ENCODE assay signal across 14 mouse cellular contexts in genomic region chr12:105438259-105438658, GRCm38 (mm10). TPM values are rescaled to one million over a fixed set of nuclear protein-coding genes. Genes with fewer than 3 reads are reported as not detected.
DNase-seq lines count a peak whose midpoint lies in the region; ATAC-seq and TF ChIP-seq lines count a peak whose summit lies in the region.
"Had no signal": no experiment of that assay in that cellular context is flagged by ENCODE, and none has a peak within 500 bp of the region (broad histone marks: within the 10 kb centered on the region; RNA-seq: fewer than 3 reads in every experiment).

No protein-coding gene starts in this region.

- no peak for DNase-seq in frontal cortex, postnatal 14 days (ENCODE audit: low spot score in 2 of 2)
- DNase-seq in layer of hippocampus, adult 2 months (ENCODE audit: low spot score in 2 of 2), result peak in 1 of 2 experiments; percentile 63
- no peak for DNase-seq in layer of hippocampus, postnatal 10 days (ENCODE audit: low spot score in 2 of 2)
- no peak for DNase-seq in midbrain, postnatal 0 days (ENCODE audit: low spot score)
- no peak for DNase-seq in midbrain, embryonic 11.5 days (ENCODE audit: low spot score, missing footprints)
- DNase-seq in telencephalon, adult 2 months (ENCODE audit: low read depth, low spot score), result peak; percentile 71
- DNase-seq: adrenal gland, adult 8-10 months; cerebellum, adult 9-10 months; gastrocnemius, postnatal 25 days had no signal

- no peaks in the 10 kb centered on the region for H3K4me1 ChIP-seq in midbrain, postnatal 0 days (ENCODE audit: insufficient read depth, low read length)
- no peaks in the 10 kb centered on the region for H3K4me1 ChIP-seq in midbrain, embryonic 11.5 days (ENCODE audit: control insufficient read depth, insufficient read depth, low read length)
- H3K4me1 ChIP-seq: heart, embryonic 10.5 days; midbrain, embryonic 15.5 days; neural tube, embryonic 12.5 days had no signal

- H3K36me3 ChIP-seq in midbrain, postnatal 0 days (ENCODE audit: insufficient read depth, low read length), result no peaks in the 10 kb centered on the region
- no peaks in the 10 kb centered on the region for H3K36me3 ChIP-seq in midbrain, embryonic 11.5 days (ENCODE audit: control insufficient read depth, insufficient read depth, low read length)
- H3K36me3 ChIP-seq: G1E; heart, embryonic 10.5 days; midbrain, embryonic 15.5 days; neural tube, embryonic 12.5 days had no signal

- no peaks in the 10 kb centered on the region for H3K27me3 ChIP-seq in midbrain, postnatal 0 days (ENCODE audit: insufficient read depth, low read length)
- no peaks in the 10 kb centered on the region for H3K27me3 ChIP-seq in midbrain, embryonic 11.5 days (ENCODE audit: control insufficient read depth, insufficient read depth, low read length)
- H3K27me3 ChIP-seq: midbrain, embryonic 15.5 days; neural tube, embryonic 12.5 days had no signal

- WGBS in midbrain, postnatal 0 days, result 41% methylated on average over 5 of the region's 5 CpGs
- 66% methylated on average over 5 of the region's 5 CpGs for WGBS in midbrain, embryonic 11.5 days

- TF ChIP-seq CTCF in layer of hippocampus, adult 2 months (conservative IDR thresholded peaks at IDR 0.05), result peak; percentile 34
- TF ChIP-seq CTCF in midbrain, postnatal 0 days (IDR thresholded peaks at IDR 0.05), result no peak

- H3K4me3 ChIP-seq in layer of hippocampus, adult 2 months, result no peak overlapping the region
- no peak overlapping the region for H3K4me3 ChIP-seq in midbrain, postnatal 0 days (ENCODE audit: low read depth, low read length)
- no peak overlapping the region for H3K4me3 ChIP-seq in midbrain, embryonic 11.5 days (ENCODE audit: low read depth, low read length)
- H3K4me3 ChIP-seq: heart, embryonic 10.5 days; midbrain, embryonic 15.5 days; neural tube, embryonic 12.5 days had no signal

- no peak overlapping the region for H3K9ac ChIP-seq in midbrain, postnatal 0 days (replicated peaks; ENCODE audit: low read length, poor library complexity, severe bottlenecking)
- no peak overlapping the region for H3K9ac ChIP-seq in midbrain, embryonic 11.5 days (ENCODE audit: low read length)
- H3K9ac ChIP-seq: midbrain, embryonic 15.5 days; neural tube, embryonic 12.5 days had no signal

- peak; percentile 86 for ATAC-seq in frontal cortex, adult (ENCODE audit: low TSS enrichment)
- no peak for ATAC-seq in midbrain, postnatal 0 days (ENCODE audit: low FRiP score)
- no peak for ATAC-seq in midbrain, embryonic 11.5 days (ENCODE audit: low FRiP score)
- ATAC-seq: midbrain, embryonic 15.5 days had no signal

- H3K27ac ChIP-seq in layer of hippocampus, adult 2 months, result peak overlapping the region; percentile 71
- H3K27ac ChIP-seq in midbrain, postnatal 0 days (ENCODE audit: low read depth, low read length), result 0 out of 2 replicates have a peak overlapping the region, but pooled peaks have one; percentile 43
- H3K27ac ChIP-seq in midbrain, embryonic 11.5 days (ENCODE audit: low read depth, low read length), result no peak overlapping the region
- H3K27ac ChIP-seq: heart, embryonic 10.5 days; midbrain, embryonic 15.5 days; neural tube, embryonic 12.5 days had no signal

- H3K4me2 ChIP-seq in midbrain, postnatal 0 days (ENCODE audit: low read depth, low read length, poor library complexity, severe bottlenecking), result no peak overlapping the region
- H3K4me2 ChIP-seq in midbrain, embryonic 11.5 days, result no peak overlapping the region
- H3K4me2 ChIP-seq: midbrain, embryonic 15.5 days; neural tube, embryonic 12.5 days had no signal

- no peaks in the 10 kb centered on the region for H3K9me3 ChIP-seq in midbrain, postnatal 0 days (ENCODE audit: low read length)
- H3K9me3 ChIP-seq in midbrain, embryonic 11.5 days (ENCODE audit: control insufficient read depth, low read length), result no peaks in the 10 kb centered on the region
- H3K9me3 ChIP-seq: heart, embryonic 10.5 days; midbrain, embryonic 15.5 days; neural tube, embryonic 12.5 days had no signal

RNA-seq across cellular contexts. Expression of gene D430019H16Rik, which starts 15.4 kb away (rescaled TPM):
- total RNA-seq in layer of hippocampus, adult 2 months (2021), result 100 to 1,000 TPM; 115 to 116 TPM
- 100 to 1,000 TPM; 158 to 166 TPM for total RNA-seq in layer of hippocampus, postnatal 10 days (2021)
- total RNA-seq in midbrain, postnatal 0 days (2014; rRNA removed), result 176 and 186 TPM in 2 replicates
- polyA plus RNA-seq in midbrain, postnatal 0 days (2015; fragmentation: Nextera tagmentation; extraction: Ambion mirVana), result 10.9 and 13.1 TPM in 2 replicates
- polyA plus RNA-seq in midbrain, embryonic 11.5 days (2014; fragmentation: Nextera tagmentation; extraction: Ambion mirVana), result 6.4 and 8.1 TPM in 2 replicates
- polyA plus RNA-seq: G1E had no signal
